Mouse (Mus musculus): ENCODE results near the gene Gm20850.
"Not testable (repeated sequence)": the region's sequence is repeated elsewhere in the genome, so short reads cannot be mapped to it uniquely, and the experiment has no call there.

The Gm20850 gene

DNA sequence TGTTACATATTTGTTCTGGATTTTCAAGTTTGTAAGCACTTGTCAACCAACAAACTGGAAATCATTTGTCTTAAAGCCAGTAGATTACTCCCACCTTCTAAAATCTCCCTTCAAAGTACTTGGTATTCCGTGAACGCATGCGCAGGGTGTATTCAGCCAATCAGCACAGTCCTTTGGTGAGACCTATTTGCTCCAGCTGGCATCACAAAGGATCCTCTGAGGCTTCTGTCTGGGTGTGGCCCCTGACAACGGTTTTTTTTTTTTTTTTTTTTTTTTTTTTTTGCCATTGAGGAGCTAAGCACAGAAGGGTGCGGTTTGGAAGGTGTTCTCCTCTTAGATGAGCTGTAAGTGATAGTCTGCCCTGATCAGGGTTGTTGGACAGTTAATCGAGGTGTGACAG lies at the start of gene Gm20850:
Gm20850 (plus strand) TSS at position 301 of the 400 bp plus-strand sequence.
- not testable (repeated sequence) for DNase-seq (ENCODE audit: extremely low spot score, low read depth, low spot score)
